13 mouse cellular contexts compared by ENCODE assay signal in the genomic region with DNA sequence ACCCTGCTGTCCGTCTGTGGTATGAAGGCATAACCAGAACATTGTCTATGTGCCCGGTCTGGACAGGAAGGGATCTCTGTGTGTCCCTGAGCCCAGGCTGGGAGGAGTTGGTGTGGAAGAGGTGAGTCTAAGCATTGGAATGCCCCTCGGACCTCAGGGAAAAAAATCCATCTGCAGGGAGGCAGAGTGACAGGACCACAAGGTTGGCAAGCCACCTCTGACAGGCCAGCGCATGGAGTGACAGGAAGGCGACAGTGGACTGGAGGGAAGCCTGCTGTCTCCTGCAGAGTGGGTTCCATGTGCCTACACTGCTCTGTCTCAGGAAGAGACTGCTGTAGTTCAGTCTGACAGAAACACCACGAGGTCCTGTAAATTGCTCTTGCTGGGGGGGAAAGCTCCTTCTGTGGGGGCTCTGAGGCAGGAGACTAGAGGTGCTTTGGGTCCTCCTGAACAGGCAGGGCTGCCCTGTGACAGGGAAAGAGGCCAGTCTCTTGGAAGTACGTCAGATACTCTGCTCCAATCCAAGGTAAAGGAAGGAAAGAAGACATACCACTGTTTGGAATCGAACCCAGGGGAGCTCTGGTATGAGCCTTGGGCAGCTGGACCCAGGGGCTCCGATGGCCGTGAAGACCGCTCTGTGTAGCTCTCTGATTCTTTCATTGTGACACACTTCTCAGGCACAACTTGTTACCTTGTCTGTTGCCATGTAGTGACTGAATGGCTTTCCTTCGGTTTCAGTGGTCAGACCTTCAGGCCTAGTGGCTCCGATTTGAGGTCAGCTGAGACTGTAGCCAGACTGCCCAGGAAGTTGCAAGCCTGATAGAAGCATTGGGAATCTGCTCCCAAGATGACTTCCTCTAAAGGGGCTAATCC. TPM values are rescaled to one million over a fixed set of nuclear protein-coding genes. Genes with fewer than 3 reads are reported as not detected.
DNase-seq lines count a peak whose midpoint lies in the region; TF ChIP-seq lines count a peak whose summit lies in the region.
"Had no signal": no experiment of that assay in that cellular context is flagged by ENCODE, and none has a peak within 500 bp of the region (broad histone marks: within the 10 kb centered on the region; RNA-seq: fewer than 3 reads in every experiment).

No protein-coding gene starts in this region.

- no peaks in the 10 kb centered on the region for H3K36me3 ChIP-seq in heart, adult 2 months (ENCODE audit: control insufficient read depth, insufficient read depth, low read length)
- no peaks in the 10 kb centered on the region for H3K36me3 ChIP-seq in macrophage (ENCODE audit: inconsistent target)
- H3K36me3 ChIP-seq: hindbrain, embryonic 15.5 days; midbrain, embryonic 15.5 days had no signal

- H3K79me2 ChIP-seq in heart, adult 2 months (replicated peaks; ENCODE audit: control insufficient read depth, insufficient read depth, low read length), result no peaks in the 10 kb centered on the region
- peaks cover 27% of the 10 kb centered on the region; the same call in 1 of the 2 replicates for H3K79me2 ChIP-seq in macrophage (ENCODE audit: inconsistent target)

- no peak for TF ChIP-seq POLR2A in heart, adult 2 months (IDR thresholded peaks at IDR 0.05; ENCODE audit: insufficient read depth, low read depth, low read length)

- DNase-seq in adrenal gland, adult 2 months, result peak; percentile 55
- no peak for DNase-seq in adrenal gland, postnatal 25 days
- DNase-seq in heart, adult 2 months, result peak in 1 of 2 experiments; percentile 20
- no peak for DNase-seq in heart, postnatal 14 days
- peak; percentile 36 for DNase-seq in NIH3T3 (ENCODE audit: low read depth)
- DNase-seq in lung, adult 18-20 months, result no peak
- no peak for DNase-seq in spleen, adult 18-20 months
- DNase-seq: cerebellum, adult 9-11 months; layer of hippocampus, postnatal 36 days had no signal

- H3K27ac ChIP-seq in heart, adult 2 months, result peak overlapping the region; percentile 43
- peak overlapping the region; percentile 86 for H3K27ac ChIP-seq in macrophage
- H3K27ac ChIP-seq: hindbrain, embryonic 15.5 days; midbrain, embryonic 15.5 days had no signal

- TF ChIP-seq EP300 in heart, adult 2 months (IDR thresholded peaks at IDR 0.05; ENCODE audit: insufficient read depth, low read depth, low read length), result no peak

- no peak for TF ChIP-seq CTCF in heart, adult 2 months (IDR thresholded peaks at IDR 0.05)

- intact Hi-C loops in heart, adult 2 months (cut with DNase I), result no loop called here
- intact Hi-C loops in heart, postnatal 14 days (cut with DNase I), result no loop called here

- H3K4me1 ChIP-seq in heart, adult 2 months (ENCODE audit: control insufficient read depth, insufficient read depth, low read length), result peaks cover 17% of the 10 kb centered on the region
- H3K4me1 ChIP-seq: hindbrain, embryonic 15.5 days; midbrain, embryonic 15.5 days had no signal

- WGBS in heart, adult 2 months, result 67% methylated on average over 13 of the region's 13 CpGs
- WGBS in macrophage (ENCODE audit: missing documents), result 75% methylated on average over 13 of the region's 13 CpGs

- no peaks in the 10 kb centered on the region for H3K27me3 ChIP-seq in heart, adult 2 months (ENCODE audit: control insufficient read depth, insufficient read depth, low read length)
- H3K27me3 ChIP-seq: hindbrain, embryonic 15.5 days; midbrain, embryonic 15.5 days had no signal

- no peak overlapping the region for H3K4me3 ChIP-seq in heart, adult 2 months
- no peak overlapping the region for H3K4me3 ChIP-seq in macrophage (ENCODE audit: inconsistent target)
- H3K4me3 ChIP-seq: hindbrain, embryonic 15.5 days; midbrain, embryonic 15.5 days had no signal

- no peak overlapping the region for H3K9ac ChIP-seq in heart, adult 2 months (ENCODE audit: low read depth, low read length)
- H3K9ac ChIP-seq: hindbrain, embryonic 15.5 days; lung, embryonic 14.5 days; midbrain, embryonic 15.5 days had no signal

RNA-seq across cellular contexts. Expression of gene Adcy7, which starts 11.3 kb away (rescaled TPM):
- 10 to 100 TPM in 1 of 2 experiments, 1 to 10 TPM in 1; 4.8 to 18.6 TPM for total RNA-seq in adrenal gland, adult 2 months (2021)
- 8.7 and 11.3 TPM in 2 replicates for polyA plus RNA-seq in adrenal gland, adult 2 months (2012; rRNA removed)
- 5.4 and 8.4 TPM in 2 replicates for total RNA-seq in adrenal gland, postnatal 25 days (2021)
- 1 to 10 TPM; 5.9 to 7.6 TPM for total RNA-seq in heart, adult 2 months (2021)
- polyA plus RNA-seq in heart, adult 2 months (2012; rRNA removed), result 10.5 and 11.8 TPM in 2 replicates
- total RNA-seq in heart, postnatal 14 days (2021), result 1 to 10 TPM; 7.5 to 9.8 TPM
- total RNA-seq in macrophage (2018; cell fraction: chromatin; rRNA removed), result 100 to 1,000 TPM; 118 to 513 (median 314) TPM
- 100 to 1,000 TPM in 8 of 26 experiments, 10 to 100 TPM in 18; 53.5 to 117 (median 87.6) TPM for total RNA-seq in macrophage (2018; cell fraction: cytosol; rRNA removed)
- total RNA-seq in macrophage (2018; cell fraction: nucleus; rRNA removed), result 100 to 1,000 TPM; 108 to 315 (median 217) TPM
- polyA plus RNA-seq in macrophage (2018), result 49.6 to 90.2 TPM (median 76.3 TPM) in 3 replicates

Comparison
In these comparisons a context has a peak if more than half of its experiments do, and no peak if none do; other contexts are left out.
1. DNase-seq: peak in adrenal gland, adult 2 months (single experiment) and NIH3T3 (single experiment); none in adrenal gland, postnatal 25 days (single experiment), heart, postnatal 14 days (0 of 2), lung, adult 18-20 months (0 of 2) and spleen, adult 18-20 months (0 of 2).